Mouse (Mus musculus): ENCODE data around the gene Kcnmb3.
"Not testable (repeated sequence)": the region's sequence is repeated elsewhere in the genome, so short reads cannot be mapped to it uniquely, and the experiment has no call there.

The Kcnmb3 gene

DNA sequence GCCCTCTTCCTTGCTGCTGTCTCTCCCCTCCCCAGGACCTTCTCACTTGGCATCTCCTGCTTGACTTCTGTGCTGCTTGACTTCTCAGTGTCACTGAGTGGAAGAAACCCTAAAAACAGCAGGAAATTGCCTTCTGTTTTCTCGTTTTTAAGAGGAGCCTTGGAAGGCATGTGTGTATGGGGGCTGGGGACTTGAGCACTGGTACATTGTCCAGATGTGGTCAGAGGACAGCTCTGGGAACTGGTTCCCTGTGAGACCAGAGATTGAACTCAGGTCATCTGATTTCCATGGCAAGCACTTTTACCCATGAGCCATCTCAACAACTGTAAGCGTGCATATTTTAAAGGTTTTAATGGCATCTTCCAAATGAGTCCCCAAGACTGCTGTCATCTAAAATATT, 58.0 kb downstream of the Kcnmb3 start:
- no peak for DNase-seq (ENCODE audit: low read depth, low spot score)

DNA sequence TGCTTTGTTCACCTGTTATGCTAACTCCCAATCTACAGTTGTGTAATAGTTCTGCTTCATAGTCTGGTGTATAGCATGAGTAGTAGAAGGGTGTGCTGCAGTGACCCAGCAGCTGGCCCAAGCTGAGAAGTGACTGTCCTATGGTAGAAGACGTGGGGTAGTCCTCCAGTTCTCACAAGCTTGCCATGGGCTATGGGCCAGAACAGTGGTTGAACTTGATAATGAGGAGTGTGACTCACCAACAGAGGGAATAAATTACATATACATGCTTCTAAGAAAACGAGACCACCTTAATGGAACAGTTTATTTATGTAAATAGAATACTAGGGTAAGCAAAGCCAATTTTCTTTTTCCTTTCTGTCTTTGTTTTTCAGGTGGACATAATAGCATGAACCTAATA, 61.6 kb downstream of the Kcnmb3 start:
- DNase-seq (ENCODE audit: low read depth, low spot score) = no peak

DNA sequence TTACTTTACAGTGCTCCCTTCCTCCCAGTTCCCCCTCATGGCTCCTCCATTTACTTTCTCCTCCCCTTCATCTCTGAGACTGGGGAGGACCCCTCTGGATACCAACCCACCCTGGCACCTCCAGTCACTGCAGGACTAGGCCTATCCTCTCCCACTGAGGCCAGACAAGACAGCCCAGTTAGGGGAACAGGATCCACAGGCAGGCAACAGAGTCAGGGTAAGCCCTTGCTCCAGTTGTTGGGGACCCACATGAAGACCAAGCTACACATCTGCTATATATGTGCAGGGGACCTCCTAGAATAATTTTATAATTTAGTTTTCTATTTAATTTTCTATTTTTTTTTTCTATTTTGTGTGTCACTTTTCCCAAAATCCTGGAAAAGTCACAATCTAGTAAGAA, 62.7 kb downstream of the Kcnmb3 start:
- DNase-seq (ENCODE audit: low read depth, low spot score) = not testable (repeated sequence)

DNA sequence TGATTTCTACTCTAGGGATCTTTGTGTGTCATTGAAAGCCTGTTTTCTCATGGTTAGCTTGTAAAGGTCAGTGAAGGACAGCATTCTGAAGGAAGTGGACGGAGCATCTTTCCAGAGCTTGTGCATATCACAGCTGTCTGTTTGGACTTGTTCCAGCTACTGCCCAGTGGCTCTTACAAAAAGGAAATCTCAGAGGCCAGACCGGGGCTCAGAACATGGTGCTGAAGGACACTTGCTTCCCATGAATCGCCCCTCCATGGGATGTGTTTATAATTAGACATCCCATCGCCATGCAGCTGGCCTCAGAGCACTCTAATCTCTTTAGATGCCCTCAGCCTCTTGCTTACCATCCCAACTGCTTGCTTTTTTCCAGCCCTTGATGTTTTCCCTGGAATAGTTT, 63.1 kb downstream of the Kcnmb3 start:
- DNase-seq (ENCODE audit: low read depth, low spot score) = no peak

DNA sequence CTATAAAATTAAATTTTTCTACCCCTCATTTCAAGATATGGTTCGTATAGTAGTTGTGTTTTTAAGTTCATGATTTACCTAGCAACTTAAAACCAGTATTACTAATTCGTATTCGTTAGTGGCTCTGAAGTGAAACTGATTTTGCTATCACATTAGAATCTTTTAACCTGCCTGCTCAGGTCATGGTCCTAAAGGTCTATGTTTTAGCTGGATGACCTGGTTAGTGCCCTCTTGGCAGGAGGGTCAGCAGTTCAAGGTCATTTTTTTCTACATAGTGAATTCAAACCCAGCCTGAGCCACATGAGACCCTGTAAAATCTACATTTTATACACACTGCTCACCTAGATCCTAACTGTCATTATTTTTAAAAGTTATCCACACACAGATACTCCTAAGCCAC, 63.7 kb downstream of the Kcnmb3 start:
- DNase-seq (ENCODE audit: low read depth, low spot score) = no peak

DNA sequence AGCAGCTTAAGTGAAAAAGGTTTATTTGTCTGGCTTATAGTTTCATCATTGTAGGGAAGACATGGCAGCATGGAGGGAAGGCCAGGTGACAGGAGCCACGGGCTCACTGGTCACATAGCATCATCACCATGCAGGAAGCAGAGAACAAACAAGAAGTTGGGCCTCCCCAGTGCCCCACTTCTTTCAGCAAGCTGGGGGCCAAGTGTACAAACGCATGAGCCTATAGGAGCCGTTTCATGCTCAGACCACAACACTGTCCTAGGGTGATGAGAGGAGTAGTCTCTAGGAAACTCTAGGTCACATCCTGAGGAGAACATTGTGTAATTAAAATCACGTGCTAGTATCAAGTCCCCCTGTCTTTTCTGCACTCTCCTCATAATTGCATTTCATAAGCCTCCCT, 64.3 kb downstream of the Kcnmb3 start:
- no peak for DNase-seq (ENCODE audit: low read depth, low spot score)
